8 mouse cellular contexts compared by ENCODE assay signal in genomic region chr8:84269950-84270773, GRCm38 (mm10). TPM values are rescaled to one million over a fixed set of nuclear protein-coding genes. Genes with fewer than 3 reads are reported as not detected.
A peak's percentile ranks its signal among the peaks of the same experiment; 100 is the strongest.
DNase-seq lines count a peak whose midpoint lies in the region; ATAC-seq lines count a peak whose summit lies in the region.

TSS of gene Ccdc130 (minus strand) at chr8:84270380.

- WGBS in intestine, embryonic 14.5 days = 1% methylated on average over 44 of the region's 44 CpGs

- H3K9me3 ChIP-seq in intestine, embryonic 14.5 days (ENCODE audit: control insufficient read depth, low read length) = no peaks in the 10 kb centered on the region

- peak within 1 kb of the TSS; percentile 90 for H3K4me2 ChIP-seq in intestine, embryonic 14.5 days (ENCODE audit: low read length)

- peak; percentile 100 for ATAC-seq in intestine, embryonic 14.5 days (replicated peaks; ENCODE audit: low FRiP score, low TSS enrichment, low read depth)

- peak; percentile 95 to 97 for DNase-seq in adrenal gland, adult 18-20 months (ENCODE audit: low spot score in 2 of 2)
- peak; percentile 100 for DNase-seq in embryo, embryonic 11 days
- peak; percentile 100 for DNase-seq in gastrocnemius, postnatal 25 days
- DNase-seq in intestine, embryonic 14.5 days (ENCODE audit: low spot score) = peak; percentile 97
- DNase-seq in left cerebral cortex, postnatal 14 days (ENCODE audit: low spot score in 2 of 2) = peak; percentile 100
- peak; percentile 100 for DNase-seq in mesoderm, embryonic 11.5 days (ENCODE audit: low read depth, low spot score)
- DNase-seq in right cerebral cortex, postnatal 36 days (ENCODE audit: low spot score in 2 of 2) = peak; percentile 100
- peak; percentile 99 for DNase-seq in yolk sac, embryonic 10.5 days (ENCODE audit: low spot score)

- intact Hi-C loops in left cerebral cortex, postnatal 14 days (cut with DNase I) = no loop called here

- H3K27ac ChIP-seq in intestine, embryonic 14.5 days (ENCODE audit: low read depth) = 0 out of 2 replicates have a peak within 1 kb of the TSS, but pooled peaks have one; percentile 5

- no peaks in the 10 kb centered on the region for H3K27me3 ChIP-seq in intestine, embryonic 14.5 days (replicated peaks; ENCODE audit: control insufficient read depth, insufficient read depth, low read length)

- H3K36me3 ChIP-seq in intestine, embryonic 14.5 days (ENCODE audit: control insufficient read depth, insufficient read depth, low read length) = peaks cover 17% of the 10 kb centered on the region

- peaks cover 5% of the 10 kb centered on the region for H3K4me1 ChIP-seq in intestine, embryonic 14.5 days (replicated peaks; ENCODE audit: control insufficient read depth, insufficient read depth, low read length)

- H3K9ac ChIP-seq in intestine, embryonic 14.5 days (ENCODE audit: low read length) = peak within 1 kb of the TSS; percentile 65

- peak within 1 kb of the TSS; percentile 75 for H3K4me3 ChIP-seq in intestine, embryonic 14.5 days (ENCODE audit: low read depth, low read length)

RNA-seq across cellular contexts. Expression of gene Ccdc130, which starts in this region (rescaled TPM):
- total RNA-seq in adrenal gland, adult 18-20 months (2021) = 10 to 100 TPM; 18.7 to 19.4 TPM
- 1 to 10 TPM; 6.8 to 7.7 TPM for total RNA-seq in gastrocnemius, postnatal 25 days (2021)
- polyA plus RNA-seq in intestine, embryonic 14.5 days (2014; fragmentation: Nextera tagmentation; extraction: Ambion mirVana) = 20.6 and 22.5 TPM in 2 replicates
- total RNA-seq in left cerebral cortex, postnatal 14 days (2021) = 10 to 100 TPM; 24.6 to 26.0 TPM

Comparison
In these comparisons a context has a peak if more than half of its experiments do, and no peak if none do; other contexts are left out.
1. Peak in every context shown above with its lines: DNase-seq, ATAC-seq, H3K4me3 ChIP-seq and H3K27ac ChIP-seq.